Mouse (Mus musculus): ENCODE results near the gene Serpind1.
A peak's percentile ranks its signal among the peaks of the same experiment; 100 is the strongest.

Serpind1 gene

GRCm38 (mm10) chr16:17331116-17331515 is at the start of gene Serpind1:
TSS of gene Serpind1 (plus strand) at chr16:17331371.
- no peak for DNase-seq (ENCODE audit: low spot score)

- no peak for DNase-seq (ENCODE audit: low spot score)
These were observed 48.0 kb upstream of the Serpind1 start for GRCm38 (mm10) chr16:17283151-17283550.

GRCm38 (mm10) chr16:17287103-17287502 is 44.1 kb upstream of the Serpind1 start:
- DNase-seq (ENCODE audit: low spot score): no peak

- DNase-seq (ENCODE audit: low spot score): no peak
These were observed 40.2 kb upstream of the Serpind1 start for GRCm38 (mm10) chr16:17291016-17291415.

- DNase-seq (ENCODE audit: low spot score): peak; percentile 75
These were observed 38.4 kb upstream of the Serpind1 start for GRCm38 (mm10) chr16:17292751-17293150.

- no peak for DNase-seq (ENCODE audit: low spot score)
These were observed 30.4 kb upstream of the Serpind1 start for GRCm38 (mm10) chr16:17300818-17301217.

- DNase-seq (ENCODE audit: low spot score): no peak
These were observed 27.5 kb upstream of the Serpind1 start for GRCm38 (mm10) chr16:17303521-17304245.

GRCm38 (mm10) chr16:17307461-17307860 is 23.7 kb upstream of the Serpind1 start:
- no peak for DNase-seq (ENCODE audit: low spot score)

- no peak for DNase-seq (ENCODE audit: low spot score)
These were observed 22.1 kb upstream of the Serpind1 start for GRCm38 (mm10) chr16:17309036-17309435.

- DNase-seq (ENCODE audit: low spot score): no peak
These were observed 18.6 kb upstream of the Serpind1 start for GRCm38 (mm10) chr16:17312531-17312930.

- no peak for DNase-seq (ENCODE audit: low spot score)
These were observed 14.6 kb upstream of the Serpind1 start for GRCm38 (mm10) chr16:17316554-17316953.

- no peak for DNase-seq (ENCODE audit: low spot score)
These were observed 9.7 kb upstream of the Serpind1 start for GRCm38 (mm10) chr16:17321481-17321880.

GRCm38 (mm10) chr16:17324745-17325144 is 6.4 kb upstream of the Serpind1 start:
- DNase-seq (ENCODE audit: low spot score): no peak

- DNase-seq (ENCODE audit: low spot score): no peak
These were observed 5.1 kb upstream of the Serpind1 start for GRCm38 (mm10) chr16:17326064-17326463.

GRCm38 (mm10) chr16:17329848-17330570 is 1.2 kb upstream of the Serpind1 start:
- no peak for DNase-seq (ENCODE audit: low spot score)

GRCm38 (mm10) chr16:17331855-17332254 is 684 bp downstream of the Serpind1 start:
- DNase-seq (ENCODE audit: low spot score): no peak

- DNase-seq (ENCODE audit: low spot score): no peak
These were observed 3.4 kb downstream of the Serpind1 start for GRCm38 (mm10) chr16:17334574-17334973.

GRCm38 (mm10) chr16:17336089-17336488 is 4.9 kb downstream of the Serpind1 start:
- no peak for DNase-seq (ENCODE audit: low spot score)

- no peak for DNase-seq (ENCODE audit: low spot score)
These were observed 8.5 kb downstream of the Serpind1 start for GRCm38 (mm10) chr16:17339701-17340100.

- no peak for DNase-seq (ENCODE audit: low spot score)
These were observed 9.5 kb downstream of the Serpind1 start for GRCm38 (mm10) chr16:17340705-17341104.

GRCm38 (mm10) chr16:17341847-17342246 is 10.7 kb downstream of the Serpind1 start:
- no peak for DNase-seq (ENCODE audit: low spot score)

GRCm38 (mm10) chr16:17345141-17345812 is 14.1 kb downstream of the Serpind1 start:
- no peak for DNase-seq (ENCODE audit: low spot score)

- DNase-seq (ENCODE audit: low spot score): no peak
These were observed 14.6 kb downstream of the Serpind1 start for GRCm38 (mm10) chr16:17345813-17346155.

Measured in T-cell, adult 2 months (primary cell).